Mouse (Mus musculus): ENCODE measurements at regions not wholly inside any gene's neighbourhood (a gene's known extent, or its start where the extent isn't known, plus 50 kb on each side); places are given as distances from the start of the nearest gene placed in this dataset.

DNA sequence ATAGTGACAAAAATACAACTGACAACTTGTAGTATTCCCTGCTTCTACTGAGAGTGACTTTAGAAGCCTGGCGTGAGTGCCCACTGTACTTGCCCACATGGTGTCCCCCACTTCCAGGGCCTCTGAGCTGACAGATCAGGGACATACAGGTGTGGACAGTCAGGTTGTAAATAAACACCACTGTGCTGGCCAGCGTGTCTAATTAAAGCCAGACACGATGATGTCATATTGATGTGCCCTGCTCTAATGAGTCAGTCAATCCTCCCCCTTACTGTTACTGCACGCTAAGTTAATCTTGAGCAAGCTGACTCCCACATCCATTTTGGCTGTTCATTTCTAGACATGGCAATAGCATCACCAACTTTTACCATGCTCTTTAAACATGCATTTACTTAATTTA lies 164.7 kb downstream of the Pmp22 start:
- no peak for TF ChIP-seq CTCF (IDR thresholded peaks at IDR 0.05)
- no peak for TF ChIP-seq EP300 (IDR thresholded peaks at IDR 0.05; ENCODE audit: insufficient read depth, low read depth, low read length)

Data from heart, adult 2 months (tissue).